Mouse (Mus musculus): Measurements from ENCODE around the gene Cox19.
"Not testable (repeated sequence)": the region's sequence is repeated elsewhere in the genome, so short reads cannot be mapped to it uniquely, and the experiment has no call there.

The Cox19 gene

DNA sequence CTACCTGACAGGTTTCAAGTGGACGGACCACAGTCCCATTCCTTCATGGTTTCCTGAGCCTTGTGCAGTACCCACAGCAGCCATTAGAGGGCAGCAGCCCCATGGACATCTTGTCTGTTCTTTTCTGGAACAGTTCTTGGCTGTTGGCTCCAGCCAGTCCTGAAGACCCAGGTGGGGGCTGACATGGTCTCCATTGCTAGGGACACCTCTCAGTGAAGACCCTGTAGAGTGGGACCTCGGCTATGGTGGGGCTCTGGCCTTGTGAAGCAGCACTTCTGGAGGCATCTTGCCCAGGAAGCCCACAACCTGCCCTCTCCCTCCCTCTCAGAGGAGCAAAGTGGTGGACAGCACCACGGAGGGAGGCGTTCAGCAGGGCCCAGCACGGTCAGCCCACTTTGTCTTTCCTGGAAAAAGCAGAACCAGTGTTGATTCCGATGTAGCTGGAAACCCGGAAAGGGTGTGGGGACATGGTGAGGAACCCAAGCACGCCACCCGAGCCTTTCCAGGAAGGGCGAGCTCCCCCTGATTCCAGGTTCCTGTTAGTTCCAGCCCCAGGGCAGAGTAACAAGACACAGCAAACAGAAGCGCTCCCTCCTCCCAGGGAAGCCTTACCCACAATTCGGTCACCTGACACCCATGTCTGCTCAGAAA is 13.2 kb upstream of the Cox19 start:
- DNase-seq (ENCODE audit: low read depth in 1 of 2, low spot score in 2 of 2), result peak; percentile 44 to 80

DNA sequence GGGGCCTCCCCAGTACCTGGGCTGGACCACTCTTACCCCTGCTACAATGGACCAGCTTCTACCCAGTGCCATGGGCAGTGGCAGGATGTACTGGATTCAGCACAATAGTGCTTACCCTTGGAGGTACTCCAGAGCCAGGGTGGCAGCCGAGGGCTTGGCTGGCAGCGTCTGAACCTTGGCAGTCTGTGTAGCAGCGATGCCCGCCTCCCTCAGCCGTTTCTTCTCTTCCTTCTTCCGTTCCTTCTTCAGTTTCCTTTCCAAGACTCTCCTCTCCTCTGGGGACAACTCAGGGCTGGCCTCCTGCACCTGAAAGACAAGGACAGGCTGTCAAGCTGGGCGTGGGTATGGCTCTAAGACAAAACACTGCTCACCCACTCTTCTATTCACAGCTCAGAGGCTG is 12.6 kb upstream of the Cox19 start:
- DNase-seq (ENCODE audit: low read depth in 1 of 2, low spot score in 2 of 2), result no peak

DNA sequence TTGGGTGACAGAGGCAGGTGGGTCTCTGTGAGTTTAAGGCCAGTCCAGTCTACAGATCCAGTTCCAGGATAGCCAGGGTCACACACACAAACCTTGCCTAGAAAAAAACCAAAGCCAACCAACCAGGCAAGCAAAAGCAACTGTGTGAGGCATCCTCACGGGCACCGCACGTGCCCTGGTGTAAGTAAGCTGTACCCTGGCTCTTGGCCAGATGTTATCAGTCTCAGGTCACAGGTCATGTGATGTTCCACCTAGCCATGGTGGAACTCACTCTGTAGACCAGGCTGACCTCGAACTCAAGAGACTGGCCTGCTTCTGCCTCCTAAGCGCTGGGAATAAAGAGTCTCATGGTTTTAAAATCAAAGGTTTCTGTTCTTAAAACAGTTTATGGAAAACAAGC is 8.0 kb upstream of the Cox19 start:
- DNase-seq (ENCODE audit: low read depth in 1 of 2, low spot score in 2 of 2), result no peak

DNA sequence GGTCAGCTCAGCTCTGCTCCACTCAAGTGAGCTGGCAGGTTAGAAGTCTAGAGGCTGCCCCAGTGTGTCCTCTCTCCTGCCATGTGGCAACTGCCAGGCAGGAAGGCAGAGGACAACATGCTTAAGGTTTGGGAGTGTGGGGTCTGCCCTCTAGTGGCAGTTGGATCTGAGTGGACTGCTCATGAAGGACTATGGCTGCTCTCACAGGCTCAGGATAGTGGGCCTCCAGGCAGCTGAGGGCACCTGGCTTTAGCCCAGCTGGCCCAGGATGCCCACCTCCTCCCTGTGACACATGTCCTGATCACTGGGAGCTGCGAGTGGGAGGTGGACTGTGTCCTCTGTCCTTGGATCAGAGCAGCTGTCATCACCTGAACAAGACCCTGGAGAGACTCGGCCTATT is 7.4 kb upstream of the Cox19 start:
- no peak for DNase-seq (ENCODE audit: low read depth in 1 of 2, low spot score in 2 of 2)

DNA sequence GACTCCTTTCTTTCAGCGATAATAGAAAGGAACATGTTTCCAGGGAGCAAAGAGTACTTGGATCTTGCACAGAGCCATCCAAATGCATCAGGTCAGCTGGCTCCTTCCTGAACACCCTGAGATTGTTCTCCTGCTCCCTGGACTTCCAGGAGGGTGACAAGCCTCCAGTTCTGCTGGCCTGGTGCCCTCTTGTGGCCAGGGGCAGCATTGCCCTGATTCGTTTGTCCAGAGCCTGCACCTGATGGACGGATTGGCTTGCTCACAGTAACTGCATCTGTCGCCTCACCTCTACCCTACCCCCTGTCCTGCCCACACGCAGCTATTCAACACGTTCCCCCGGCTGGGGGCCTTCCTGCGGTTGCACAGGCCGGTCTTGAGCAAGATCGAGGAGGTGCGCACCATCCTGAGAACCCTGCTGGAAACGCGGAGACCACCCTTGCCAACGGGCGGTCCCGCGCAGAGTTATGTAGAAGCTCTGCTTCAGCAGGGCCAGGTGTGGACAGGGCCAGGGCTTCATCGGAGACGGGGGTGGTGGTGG is 4.1 kb upstream of the Cox19 start:
- DNase-seq (ENCODE audit: low read depth in 1 of 2, low spot score in 2 of 2), result peak; percentile 28 to 59

DNA sequence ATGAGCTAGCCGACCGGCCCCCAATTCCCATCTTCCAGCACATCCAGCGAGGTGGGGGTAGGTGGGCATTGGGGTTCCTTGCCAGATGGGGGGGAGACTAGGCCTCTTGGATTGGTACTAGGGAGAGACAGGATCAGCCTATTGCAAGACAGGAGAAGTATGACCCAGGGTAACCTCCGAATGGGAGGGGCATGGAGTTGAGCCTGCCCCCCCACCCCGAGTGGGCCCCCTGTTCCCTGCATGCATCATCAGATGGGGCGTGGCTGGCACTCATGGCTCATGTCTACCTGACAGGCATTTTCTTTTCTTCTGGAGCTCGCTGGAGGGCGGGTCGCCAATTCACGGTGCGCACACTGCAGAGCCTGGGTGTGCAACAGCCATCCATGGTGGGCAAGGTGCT is 2.7 kb upstream of the Cox19 start:
- DNase-seq (ENCODE audit: low read depth in 1 of 2, low spot score in 2 of 2), result no peak

DNA sequence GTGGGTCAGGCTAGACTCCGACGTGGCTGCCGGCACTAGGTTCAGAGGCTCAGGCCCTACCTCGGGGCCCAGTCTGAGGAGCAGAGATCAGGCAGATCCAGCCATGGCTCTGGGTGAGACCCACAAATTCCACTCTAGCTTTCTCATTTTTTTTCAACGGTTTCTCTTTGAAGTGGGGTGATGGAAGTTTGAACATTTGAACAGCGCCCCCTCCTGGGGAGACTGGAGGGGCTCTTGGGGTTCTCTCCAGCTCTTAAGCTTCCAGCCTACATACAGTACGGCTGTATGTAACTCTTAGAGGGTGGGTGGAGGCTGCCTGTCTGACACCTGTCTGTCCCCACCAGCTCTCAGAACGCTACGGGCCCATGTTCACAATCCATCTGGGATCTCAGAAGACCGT is 2.3 kb upstream of the Cox19 start:
- peak in 1 of 2 experiments; percentile 28 for DNase-seq (ENCODE audit: low read depth in 1 of 2, low spot score in 2 of 2)

DNA sequence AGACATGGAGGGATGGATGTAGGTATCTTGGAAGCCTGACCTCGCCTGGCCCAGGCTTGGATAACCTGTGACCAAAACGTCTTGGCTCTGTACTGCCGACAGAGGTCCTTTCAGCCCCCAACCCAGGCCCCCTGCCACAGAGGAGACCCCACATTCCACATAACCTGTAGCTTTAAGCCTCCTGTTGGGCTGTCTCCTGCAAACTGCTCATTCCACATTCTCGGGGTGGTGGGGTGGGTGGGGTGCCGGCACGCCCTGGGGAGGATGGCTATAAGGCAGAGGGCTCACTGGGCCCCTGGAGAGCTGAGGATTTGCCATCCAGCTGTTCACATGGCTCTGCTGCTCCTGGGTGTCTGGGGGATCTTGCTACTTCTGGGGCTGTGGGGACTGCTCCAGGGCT is 1.1 kb upstream of the Cox19 start, which contains the start of gene Cyp2w1:
TSS of gene Cyp2w1 (plus strand) at position 301 of the 400 bp plus-strand sequence.
- DNase-seq (ENCODE audit: low read depth in 1 of 2, low spot score in 2 of 2), result no peak

DNA sequence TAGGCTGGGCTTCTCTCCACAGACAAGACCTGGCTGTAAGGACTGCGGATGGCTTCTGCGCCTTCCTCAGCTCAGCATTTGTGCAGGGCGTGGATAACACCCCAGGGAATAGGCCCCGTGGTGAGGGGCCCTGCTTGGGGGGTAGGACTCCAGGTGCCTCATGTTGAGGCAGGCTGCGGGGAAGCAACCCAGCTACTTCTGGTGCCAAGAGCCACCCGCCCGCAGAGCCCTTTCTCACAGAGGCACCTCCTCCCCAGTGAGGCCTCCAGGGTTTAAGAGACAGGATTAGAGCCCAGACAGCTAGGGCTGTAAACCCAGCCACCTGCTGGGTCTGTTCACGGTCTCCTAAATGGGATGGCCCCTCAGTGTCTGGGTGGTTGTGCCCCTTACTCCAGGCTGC is 410 bp upstream of the Cox19 start:
- DNase-seq (ENCODE audit: low read depth in 1 of 2, low spot score in 2 of 2), result no peak

DNA sequence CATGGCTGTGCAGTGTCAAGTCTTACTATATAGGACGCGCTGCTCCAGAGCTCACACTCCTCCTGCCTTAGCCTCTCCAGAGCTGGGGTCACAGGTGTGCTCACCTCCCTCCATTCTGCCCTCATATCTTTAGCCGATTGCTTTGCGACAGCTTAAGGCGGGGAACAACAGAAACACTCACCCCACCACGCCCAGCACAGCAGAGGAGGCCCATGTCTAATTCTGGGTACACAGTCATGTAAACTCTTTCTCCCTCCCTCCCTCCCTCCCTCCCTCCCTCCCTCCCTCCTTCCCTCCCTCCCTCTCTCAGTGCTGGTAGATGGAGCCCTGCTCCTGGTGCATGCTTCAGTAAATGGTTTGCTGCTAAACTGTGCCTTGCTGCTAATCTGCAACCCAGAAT is 1.5 kb downstream of the Cox19 start:
- DNase-seq (ENCODE audit: low read depth in 1 of 2, low spot score in 2 of 2), result no peak

DNA sequence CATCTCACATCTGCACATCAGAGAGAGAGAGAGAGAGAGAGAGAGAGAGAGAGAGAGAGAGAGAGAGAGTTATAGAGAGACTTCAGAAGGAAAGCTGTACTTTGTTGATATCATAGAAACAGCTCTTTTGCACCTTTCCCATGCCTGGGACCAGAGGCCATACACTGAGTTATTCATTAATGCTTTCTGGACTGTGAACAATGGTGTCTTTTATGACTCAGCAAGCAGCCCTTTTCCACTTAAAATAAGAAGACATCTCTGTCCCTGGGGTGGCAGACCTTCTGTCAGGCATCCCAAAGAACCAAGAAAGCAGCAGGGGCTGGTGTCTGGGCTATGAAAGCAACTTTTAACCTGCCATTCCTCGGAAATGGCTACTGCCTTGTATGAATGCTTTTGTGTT is 4.0 kb downstream of the Cox19 start:
- no peak for DNase-seq (ENCODE audit: low read depth in 1 of 2, low spot score in 2 of 2)

DNA sequence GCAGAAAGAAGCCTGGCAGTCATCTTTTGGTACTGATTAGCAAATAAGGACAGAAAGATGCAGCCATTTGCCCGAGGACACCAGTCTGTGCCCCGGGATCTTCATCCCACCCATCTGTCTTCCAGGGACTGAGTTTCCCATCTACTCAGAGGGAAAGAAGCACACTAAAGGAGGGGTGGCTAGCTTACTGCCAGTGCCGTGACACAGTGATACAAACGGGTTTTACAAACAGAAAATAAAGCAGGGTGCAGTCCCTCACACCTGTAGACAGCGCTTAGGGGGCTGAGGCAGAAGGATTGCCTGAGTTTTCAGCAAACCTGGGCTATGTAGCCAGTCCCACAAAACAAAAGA is 5.9 kb downstream of the Cox19 start:
- DNase-seq (ENCODE audit: low read depth in 1 of 2, low spot score in 2 of 2), result no peak

DNA sequence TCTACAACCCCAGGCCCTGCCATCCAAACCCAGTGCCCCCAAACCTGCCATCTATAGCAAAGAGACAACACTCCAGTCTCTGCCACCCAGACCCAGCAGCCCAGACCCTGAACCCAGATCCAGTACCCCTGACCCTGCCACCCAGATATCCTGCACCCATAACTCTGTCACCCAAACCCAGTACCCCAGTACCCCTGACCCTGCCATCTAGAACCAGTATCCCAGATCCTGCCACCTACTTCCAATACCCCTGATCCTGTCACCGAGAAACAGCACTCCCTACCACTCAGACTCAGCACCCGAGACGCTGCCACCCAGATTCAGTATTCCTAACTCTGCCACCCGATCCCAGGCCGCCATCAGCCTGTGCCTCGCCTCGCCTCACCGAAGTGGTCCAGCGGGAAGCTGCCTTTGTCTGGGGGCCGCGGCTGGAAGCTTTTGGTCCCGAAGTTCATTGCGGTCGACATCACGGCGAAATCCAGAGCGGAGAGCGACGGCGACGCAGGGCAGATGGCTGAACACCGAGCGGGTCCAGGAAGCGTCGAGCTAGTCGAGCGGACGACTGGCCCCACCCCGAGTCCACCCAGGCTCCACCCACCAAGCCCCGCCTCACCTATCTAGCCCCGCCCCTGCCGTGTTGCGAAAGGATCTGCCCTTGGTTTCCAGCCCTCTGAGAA is 6.4 kb downstream of the Cox19 start:
- peak; percentile 94 to 98 for DNase-seq (ENCODE audit: low read depth in 1 of 2, low spot score in 2 of 2)

DNA sequence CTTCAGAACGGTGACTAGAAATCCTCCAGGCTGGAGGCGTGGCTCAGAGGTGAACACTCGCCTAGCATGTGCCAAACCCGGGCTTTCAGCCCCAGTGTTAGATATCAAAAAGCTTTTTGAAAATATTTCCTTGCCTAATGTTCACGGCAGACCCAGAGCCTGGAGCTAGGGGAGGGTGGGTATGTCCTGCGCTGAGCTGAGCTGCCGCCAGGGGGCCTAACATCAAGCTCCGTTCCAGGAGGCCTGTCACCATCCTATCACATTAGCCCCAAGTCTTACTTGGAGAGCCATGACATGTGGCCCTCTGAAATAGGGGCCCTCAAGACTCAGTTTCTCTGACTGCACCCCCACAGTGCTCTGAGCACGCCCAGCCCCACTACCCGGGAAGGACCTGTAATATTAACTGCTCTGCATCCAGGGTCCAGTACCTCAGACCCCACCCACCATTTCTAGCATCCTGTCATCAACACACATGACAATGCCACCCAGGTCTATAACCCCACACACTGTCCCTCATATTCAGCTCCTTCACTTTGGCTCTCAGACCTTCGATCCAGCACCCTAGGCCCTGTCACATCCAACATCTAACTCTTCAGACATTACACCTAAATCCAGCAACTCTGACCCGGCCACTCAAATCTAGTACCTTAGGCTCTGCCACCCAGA is 7.1 kb downstream of the Cox19 start:
- peak in 1 of 2 experiments; percentile 68 for DNase-seq (ENCODE audit: low read depth in 1 of 2, low spot score in 2 of 2)

DNA sequence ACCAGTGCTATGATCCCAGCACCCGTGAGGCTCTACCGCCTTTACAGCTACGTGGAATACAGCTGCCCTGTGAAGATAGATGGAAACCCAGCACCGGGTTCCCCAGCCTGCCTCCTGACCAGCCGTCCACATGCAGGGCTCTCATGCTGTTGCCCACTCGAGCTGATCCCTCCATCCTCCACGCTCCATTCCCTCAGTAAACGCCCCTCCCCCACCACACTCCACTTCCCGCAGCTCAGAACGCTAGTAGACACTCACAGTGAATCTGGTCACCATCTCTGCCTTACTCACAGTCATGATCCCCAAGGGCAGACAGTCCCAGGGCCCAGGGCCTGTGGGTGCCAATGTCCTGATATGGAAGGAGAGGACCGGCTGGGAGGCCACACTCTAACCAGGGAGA is 12.3 kb downstream of the Cox19 start:
- DNase-seq (ENCODE audit: low read depth in 1 of 2, low spot score in 2 of 2), result no peak

DNA sequence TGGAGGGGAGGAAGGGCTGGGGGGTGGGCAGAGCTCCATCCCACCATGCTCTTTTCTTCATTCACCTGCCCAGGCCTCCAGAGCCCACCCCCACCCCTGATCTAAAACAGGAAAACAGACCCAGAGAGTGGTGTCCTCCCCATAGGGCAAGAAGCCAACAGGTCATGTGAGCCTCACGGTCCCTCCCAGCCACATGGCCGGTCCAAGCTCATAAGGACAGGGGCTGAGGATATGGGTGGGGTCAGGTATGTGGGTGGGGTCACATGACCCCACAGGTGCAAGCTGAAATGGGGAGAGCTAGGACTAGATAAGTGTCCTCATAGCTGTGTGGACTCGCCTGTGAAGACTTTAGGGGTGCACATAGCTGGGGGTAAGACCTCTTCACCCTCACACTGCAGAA is 12.8 kb downstream of the Cox19 start:
- DNase-seq (ENCODE audit: low read depth in 1 of 2, low spot score in 2 of 2), result no peak

DNA sequence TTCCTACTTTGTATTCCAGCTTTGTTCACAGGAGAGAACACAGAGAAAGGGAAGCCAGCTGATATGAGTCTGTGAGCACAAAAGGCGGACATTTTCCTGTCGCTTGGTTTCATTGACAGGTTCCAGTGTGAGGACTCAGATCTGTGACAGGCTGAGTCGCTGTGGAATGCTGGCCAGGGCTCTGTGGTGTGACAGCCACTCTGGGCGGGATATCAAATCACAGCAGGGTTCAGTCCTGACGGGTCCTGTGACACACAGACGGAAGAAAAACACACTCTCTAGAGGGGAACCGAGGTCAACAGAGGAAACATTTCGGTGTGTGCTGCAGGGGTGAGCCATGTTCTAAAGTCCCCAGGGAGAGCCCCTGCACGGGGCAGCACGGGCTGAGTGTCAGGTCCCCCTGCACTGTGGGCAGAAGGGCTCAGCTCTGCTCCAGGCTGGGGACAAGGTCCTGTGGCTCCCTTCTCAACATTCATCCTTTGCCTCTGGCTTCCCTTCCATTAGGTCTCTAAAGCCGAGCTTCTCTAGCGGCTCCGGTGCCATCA is 13.3 kb downstream of the Cox19 start:
- no peak for DNase-seq (ENCODE audit: low read depth in 1 of 2, low spot score in 2 of 2)

DNA sequence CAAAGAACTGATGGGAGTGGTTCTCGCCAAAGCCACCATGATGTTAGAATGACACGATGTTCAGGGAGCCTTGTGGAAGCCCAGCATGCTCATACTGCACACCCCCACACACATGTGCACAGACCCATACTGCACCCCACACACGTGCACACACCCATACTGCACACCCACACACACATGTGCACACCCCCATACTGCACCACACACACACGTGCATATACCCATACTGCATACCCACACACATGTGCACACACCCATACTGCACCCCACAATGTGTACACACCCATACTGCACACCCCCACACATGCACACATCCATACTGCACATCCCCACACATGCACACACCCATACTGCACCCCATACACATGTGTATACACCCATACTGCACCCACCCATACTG is 15.6 kb downstream of the Cox19 start:
- no peak for DNase-seq (ENCODE audit: low read depth in 1 of 2, low spot score in 2 of 2)

DNA sequence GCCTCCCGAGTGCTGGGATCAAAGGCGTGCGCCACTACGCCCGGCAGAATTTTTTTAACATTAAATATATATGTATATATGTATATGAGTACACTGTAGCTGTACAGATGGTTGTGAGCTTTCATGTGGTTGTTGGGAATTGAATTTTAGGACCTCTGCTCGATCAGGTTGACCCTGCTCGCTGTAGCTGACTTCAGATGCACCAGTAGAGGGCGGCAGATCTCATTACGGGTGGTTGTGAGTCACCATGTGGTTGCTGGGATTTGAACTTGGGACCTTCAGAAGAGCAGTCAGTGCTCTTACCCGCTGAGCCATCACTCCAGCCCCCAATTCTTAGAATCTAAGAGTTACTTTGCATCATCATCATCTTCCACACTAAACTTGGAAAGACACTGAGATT is 16.8 kb downstream of the Cox19 start:
- not testable (repeated sequence) for DNase-seq (ENCODE audit: low read depth in 1 of 2, low spot score in 2 of 2)

DNA sequence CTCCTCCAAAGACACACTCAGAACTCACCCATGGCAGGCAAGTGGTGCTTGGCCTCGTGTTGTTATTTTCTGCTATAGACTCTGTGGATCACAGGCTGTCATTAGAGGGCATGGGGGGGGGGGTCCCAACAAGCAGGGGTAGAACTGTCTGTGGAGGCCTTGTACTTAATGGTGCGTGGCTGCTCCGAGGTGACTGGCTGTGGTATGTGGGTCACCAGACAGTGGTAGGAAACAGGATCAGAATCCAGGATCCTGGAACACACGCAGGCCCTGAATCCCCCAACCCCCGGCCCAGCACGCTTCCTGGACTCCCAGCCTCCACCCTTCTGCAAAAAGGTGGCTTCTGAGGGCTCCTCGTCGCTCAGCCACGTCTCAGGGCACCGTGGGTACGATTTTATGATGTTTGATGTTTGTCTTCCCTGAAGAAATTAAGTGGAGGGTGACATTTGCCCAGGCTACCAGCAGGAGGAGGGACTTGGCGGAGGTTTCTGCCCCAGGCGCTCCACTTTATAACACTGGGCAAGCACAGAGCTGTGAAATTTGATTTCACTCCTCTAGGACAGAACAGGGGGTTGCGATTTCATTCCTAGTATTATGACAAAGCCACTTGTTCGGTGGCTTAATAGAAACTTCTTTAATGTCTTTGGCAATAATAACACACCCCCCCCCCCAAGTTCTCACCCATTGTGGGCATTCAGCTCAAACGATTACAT is 17.8 kb downstream of the Cox19 start:
- no peak for DNase-seq (ENCODE audit: low read depth in 1 of 2, low spot score in 2 of 2)

DNA sequence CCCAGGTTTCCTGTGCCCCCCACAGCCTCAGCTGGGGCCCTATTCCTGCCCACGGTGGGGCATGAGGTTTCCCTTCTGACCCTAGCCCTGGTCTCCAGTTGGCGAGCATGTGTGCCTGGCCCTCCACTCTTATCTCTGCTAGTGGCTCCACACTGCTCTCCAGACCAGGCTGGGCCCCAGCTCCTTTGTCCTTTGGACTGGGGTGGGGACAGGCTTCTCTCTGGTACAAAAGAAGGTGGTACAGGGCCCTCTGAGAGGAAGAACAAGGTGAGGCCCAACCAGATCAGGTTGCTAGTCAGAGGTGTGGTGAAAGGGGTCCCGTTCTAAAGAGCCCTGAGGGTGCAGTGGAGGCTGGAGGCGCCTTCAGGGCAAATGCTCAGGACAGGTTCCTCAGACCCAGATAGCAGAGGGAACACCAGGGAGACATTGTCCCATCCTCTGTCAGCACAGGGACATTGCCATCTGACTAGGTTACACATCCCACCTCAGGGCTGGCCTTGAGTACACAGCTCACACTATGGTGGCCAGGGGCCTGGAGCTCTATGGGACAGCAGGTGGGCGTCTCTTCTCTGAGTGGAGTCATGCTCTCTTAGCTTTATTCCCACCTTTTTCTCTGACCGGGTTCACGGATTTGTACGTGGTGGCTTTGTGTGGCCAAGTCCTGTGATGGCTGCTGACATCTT is 18.5 kb downstream of the Cox19 start:
- DNase-seq (ENCODE audit: low read depth in 1 of 2, low spot score in 2 of 2), result no peak

All from monocyte, adult 2 months (primary cell).